Mouse (Mus musculus): ENCODE results near the gene Susd1.

DNA sequence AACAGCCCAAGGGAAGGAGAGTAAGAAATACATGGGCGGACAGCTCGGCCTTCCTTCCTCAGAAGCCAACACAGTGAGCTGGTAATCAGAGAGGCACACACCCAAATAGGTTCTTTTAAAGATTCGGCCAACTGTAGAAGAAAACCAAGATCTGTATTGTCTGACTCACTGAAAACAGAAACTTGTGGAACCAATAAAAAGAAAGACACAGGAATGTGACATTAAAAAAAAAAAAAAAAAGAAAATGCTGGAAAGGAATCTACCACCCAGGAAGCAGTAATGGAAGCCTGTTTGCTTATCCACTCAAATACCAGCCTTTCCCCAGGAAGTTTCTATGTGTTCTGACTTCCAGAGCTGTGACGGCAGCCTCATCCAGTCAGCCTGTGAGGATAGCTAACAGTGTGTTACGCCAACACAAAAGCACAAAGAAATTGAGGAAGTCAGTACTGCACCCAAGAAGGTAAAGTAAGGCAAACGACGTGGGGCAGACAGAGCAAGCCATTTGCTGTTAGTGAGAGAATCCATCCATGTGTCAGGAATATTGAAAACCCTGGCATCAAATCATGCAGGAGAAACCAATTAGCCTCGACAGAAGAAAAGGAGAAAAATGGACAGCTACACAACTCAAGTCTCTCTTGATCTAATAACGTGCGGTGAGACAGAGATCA, 64.0 kb downstream of the Susd1 start:
- TF ChIP-seq CTCF (IDR thresholded peaks at IDR 0.05; ENCODE audit: control insufficient read depth, insufficient read depth, low read length) (no peak), POLR2A (IDR thresholded peaks at IDR 0.05; ENCODE audit: borderline replicate concordance, control insufficient read depth, low read depth, low read length) (no peak)
